Mouse (Mus musculus) mature B cell (primary cell): ENCODE results near the gene Zfp1.

Experiments used
- in situ Hi-C: fragments of 300-500 bp; cut with MboI; formaldehyde crosslinking; loops from 2 replicates; pipeline ENCODE4 v1.14.3; 2019

The Zfp1 gene

GRCm38 (mm10) chr8:111676237-111676636 lies 33.0 kb downstream of the Zfp1 start:
- in situ Hi-C loops, result no loop called here

GRCm38 (mm10) chr8:111678111-111678510 lies 34.9 kb downstream of the Zfp1 start:
- in situ Hi-C loops, result no loop called here

DNA sequence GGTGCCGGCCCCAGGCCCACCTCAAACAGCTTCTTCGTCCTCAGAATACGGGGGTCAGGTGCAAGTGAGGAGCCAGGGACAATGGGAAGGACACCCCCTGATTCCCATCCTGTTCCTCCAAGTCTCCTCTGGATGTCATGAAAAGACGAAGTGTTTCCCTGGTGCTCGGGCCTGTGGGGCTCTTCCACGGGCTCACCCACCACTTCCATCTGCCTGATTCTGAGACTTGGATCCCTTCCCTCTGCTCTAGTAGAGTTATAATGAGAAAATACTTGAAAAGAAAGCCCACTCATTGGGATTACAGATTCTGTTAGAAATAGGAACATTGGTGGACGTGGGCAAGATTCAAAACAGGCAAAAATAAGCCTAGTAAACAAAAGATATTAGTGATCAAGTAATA lies 35.6 kb downstream of the Zfp1 start:
- in situ Hi-C loops, result no loop called here

DNA sequence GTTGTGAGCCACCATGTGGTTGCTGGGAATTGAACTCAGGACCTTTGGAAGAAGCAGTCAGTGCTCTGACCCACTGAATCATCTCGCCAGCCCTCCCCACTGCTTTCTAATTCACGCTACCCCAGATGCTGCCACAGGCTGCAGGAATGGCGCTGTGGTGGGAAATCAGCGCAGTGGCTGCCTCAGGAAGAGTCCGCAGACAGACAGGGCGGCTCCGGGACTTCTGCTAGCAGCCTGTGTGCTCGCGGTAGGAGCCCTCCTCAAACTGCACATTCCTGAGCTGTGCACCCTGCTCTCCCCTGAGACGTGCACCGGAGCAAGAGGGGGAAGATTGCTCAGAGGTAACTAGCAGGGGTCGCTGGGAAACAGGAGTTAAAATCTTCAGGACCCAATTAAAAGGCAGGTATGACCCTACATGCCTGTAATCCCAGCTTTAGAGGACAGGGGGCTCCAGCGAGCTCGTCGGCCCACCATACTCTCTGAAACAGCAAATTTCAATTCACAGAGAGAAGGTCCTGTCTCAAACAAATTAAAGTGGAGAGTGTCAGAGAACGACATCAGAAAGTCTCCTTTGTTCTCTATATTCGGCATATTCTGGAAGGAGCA lies 37.3 kb downstream of the Zfp1 start:
- in situ Hi-C loops, result no loop called here

- in situ Hi-C loops, result no loop called here
Measured at GRCm38 (mm10) chr8:111681153-111681552, 38.0 kb downstream of the Zfp1 start.

- in situ Hi-C loops, result no loop called here
Measured at GRCm38 (mm10) chr8:111682521-111682920, 39.3 kb downstream of the Zfp1 start.

DNA sequence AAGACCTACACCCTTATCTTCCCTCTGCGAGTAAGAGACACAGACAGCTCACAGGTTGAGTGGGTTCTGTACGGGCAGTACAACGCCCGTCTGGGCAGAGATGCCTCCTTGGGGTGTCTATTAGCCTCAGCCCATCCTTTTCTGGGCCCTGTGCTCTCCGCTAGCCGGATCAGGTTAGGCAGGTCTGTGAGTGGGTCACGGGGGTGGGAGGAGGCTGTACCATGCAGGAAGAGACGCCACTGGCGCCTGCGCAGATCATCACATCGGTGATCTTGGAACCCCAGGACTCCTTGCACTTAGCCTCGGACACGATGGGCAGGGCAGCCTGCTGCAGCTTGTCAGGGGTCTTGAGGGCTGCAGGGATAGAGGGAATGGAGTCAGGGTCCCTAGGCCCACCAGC lies 43.7 kb downstream of the Zfp1 start:
- in situ Hi-C loops, result no loop called here

- in situ Hi-C loops, result no loop called here
Measured at GRCm38 (mm10) chr8:111690960-111691445, 47.8 kb downstream of the Zfp1 start, which contains the start of gene Ctrb1. Gene Ctrb1, minus strand, starts transcription at chr8:111691010.

DNA sequence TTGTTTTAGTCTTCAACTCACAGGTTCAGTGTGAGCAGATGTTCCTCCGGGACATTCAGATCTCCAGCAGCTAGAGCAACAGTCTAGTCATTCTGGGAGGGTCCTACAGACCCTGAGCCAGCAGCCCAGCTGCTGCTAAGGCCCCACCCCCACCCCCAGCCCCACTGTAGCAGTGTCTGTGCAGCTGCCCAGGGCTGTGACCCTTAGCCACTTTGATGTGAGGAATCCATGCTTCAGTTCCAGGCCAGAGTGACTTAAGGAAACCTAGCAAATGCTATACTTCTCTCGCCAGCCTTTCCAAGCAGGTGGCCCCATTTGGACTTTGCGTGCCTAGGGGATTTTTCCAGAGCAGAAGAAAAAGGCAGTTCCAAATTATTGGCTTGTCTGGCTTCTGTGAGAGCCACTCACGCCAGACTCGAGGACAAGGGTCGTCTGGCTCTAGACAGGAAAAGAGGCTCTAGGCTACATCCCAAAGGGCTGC lies 50.1 kb downstream of the Zfp1 start:
- in situ Hi-C loops, result no loop called here

- in situ Hi-C loops, result no loop called here
Measured at GRCm38 (mm10) chr8:111695441-111695840, 52.2 kb downstream of the Zfp1 start.

DNA sequence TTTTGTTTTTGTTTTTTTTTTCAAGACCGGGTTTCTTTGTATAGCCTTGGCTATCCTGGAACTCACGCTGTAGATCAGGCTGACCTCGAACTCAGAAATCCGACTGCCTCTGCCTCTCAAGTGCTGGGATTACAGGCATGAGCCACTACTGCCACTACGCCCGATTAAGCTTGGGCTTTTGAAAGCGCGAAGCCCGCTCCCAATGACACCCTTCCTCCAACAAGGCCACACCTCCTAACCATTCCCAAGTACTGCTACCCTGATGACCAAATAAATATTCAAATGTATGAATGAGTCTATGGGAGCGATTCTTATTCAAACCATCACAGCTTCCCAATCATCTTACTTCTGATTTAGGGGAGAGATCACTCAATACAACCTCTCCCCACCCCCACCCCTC lies 54.5 kb downstream of the Zfp1 start:
- in situ Hi-C loops, result no loop called here

GRCm38 (mm10) chr8:111699035-111699434 lies 55.8 kb downstream of the Zfp1 start:
- in situ Hi-C loops, result no loop called here

DNA sequence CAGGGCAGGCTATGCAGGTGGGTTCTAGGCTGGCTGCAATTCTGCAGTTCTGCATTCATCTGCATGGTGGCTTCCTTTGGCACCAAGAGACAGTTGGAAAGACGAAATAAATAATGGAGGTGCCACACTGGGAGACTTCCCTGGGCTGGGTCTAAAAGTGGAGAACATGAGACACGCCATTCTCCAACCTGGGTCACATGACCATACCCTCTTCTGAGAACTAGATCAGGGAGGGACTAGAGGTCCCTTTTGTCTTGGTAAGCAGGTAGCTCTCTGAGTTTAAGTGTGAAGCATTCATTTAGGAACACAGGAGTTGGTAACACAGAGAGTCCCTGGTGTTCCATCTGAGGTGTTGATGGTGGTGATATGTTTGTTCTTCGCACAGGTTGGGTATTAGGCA lies 57.0 kb downstream of the Zfp1 start:
- in situ Hi-C loops, result no loop called here

DNA sequence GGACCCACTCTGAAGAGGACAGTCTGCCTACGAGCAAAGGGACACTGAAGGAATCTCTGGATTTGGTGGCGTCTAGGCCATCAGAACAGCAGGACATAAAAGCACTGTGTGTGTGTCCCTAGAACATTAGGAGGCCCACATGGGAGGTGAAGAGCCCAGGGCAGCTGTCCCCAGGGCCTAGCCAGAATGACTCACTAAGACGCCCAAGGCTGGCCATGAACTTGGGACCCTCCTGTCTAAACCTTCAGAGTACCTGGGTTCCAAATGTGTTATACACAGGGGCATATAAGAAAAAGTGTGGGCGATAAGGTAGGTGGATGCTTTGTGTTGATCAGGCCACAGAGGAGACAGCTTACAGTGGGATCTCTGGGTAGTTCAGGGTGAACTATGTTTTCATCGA lies 57.5 kb downstream of the Zfp1 start:
- in situ Hi-C loops, result no loop called here

DNA sequence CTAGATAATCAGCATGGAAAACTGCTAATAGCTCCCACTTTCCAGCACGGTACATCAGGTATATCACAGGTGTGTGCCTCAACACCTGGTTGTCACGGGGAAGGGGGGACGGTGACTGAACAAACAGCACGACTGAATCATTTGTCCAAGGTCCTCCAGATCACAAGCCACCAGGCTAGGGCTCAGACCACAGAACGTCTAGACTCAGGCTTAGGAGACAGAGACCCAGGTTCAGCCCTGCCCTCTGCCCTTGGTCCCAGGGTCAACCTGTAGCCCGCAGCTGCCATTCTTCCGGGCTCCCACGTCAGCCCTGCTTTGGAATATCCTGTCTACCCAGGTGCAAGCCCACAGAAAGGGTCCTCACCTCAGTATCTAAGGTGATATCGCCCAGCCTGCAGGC lies 58.2 kb downstream of the Zfp1 start:
- in situ Hi-C loops, result no loop called here

DNA sequence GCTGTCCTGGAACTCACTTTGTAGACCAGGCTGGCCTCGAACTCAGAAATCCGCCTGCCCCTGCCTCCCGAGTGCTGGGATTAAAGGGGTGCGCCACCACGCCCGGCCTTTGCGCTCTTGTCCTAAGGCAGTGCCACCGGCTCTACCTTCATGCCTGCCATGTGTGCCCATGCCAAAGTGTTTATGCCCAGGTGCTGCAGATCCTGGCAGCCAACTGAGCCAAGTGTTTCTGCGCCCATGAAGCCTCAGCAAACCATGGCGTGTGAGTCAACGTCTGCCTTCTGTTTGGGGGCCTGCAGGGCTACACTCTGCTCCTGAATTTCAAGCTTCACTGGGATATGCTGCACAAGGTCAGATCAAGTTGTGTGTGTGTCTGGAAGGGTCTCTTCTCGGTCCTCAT lies 61.4 kb downstream of the Zfp1 start:
- in situ Hi-C loops, result no loop called here

GRCm38 (mm10) chr8:111705222-111705621 lies 62.0 kb downstream of the Zfp1 start:
- in situ Hi-C loops, result no loop called here

GRCm38 (mm10) chr8:111705699-111706098 lies 62.5 kb downstream of the Zfp1 start:
- in situ Hi-C loops, result no loop called here

- in situ Hi-C loops, result no loop called here
Measured at GRCm38 (mm10) chr8:111708265-111708664, 65.1 kb downstream of the Zfp1 start.

DNA sequence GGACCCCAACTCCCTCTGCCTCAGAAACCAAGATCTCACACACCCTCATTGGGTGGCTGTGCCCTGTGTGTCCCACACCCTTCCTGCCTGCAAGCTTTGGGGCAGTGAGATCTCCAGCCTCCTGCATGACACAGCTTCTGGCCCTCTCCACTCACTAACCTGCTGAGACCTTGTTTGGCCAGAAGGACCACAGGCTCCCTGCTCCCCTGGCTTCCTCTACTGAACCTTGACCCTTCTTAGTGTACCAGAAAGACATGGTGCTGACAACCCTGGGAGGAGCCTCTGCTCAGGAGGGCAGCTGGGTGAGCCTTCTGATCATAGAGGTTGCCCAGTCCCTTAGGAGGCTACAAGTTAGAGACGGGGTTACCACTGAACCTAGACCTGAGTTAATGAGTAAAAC lies 66.0 kb downstream of the Zfp1 start:
- in situ Hi-C loops, result no loop called here

GRCm38 (mm10) chr8:111710777-111711485 lies 67.7 kb downstream of the Zfp1 start:
- in situ Hi-C loops, result no loop called here

GRCm38 (mm10) chr8:111712135-111712534 lies 68.9 kb downstream of the Zfp1 start:
- in situ Hi-C loops, result no loop called here

GRCm38 (mm10) chr8:111712588-111712987 lies 69.4 kb downstream of the Zfp1 start:
- in situ Hi-C loops, result no loop called here
